Mouse (Mus musculus) testis, adult 2 months (tissue): Measurements from ENCODE around the gene Zfp119a. TPM values are rescaled to one million over a fixed set of nuclear protein-coding genes. Genes with fewer than 3 reads are reported as not detected.
A peak's percentile ranks its signal among the peaks of the same experiment; 100 is the strongest.
"Not testable (repeated sequence)": the region's sequence is repeated elsewhere in the genome, so short reads cannot be mapped to it uniquely, and the experiment has no call there.

ENCODE experiments used
- H3K27ac ChIP-seq: fragments of 200-500 bp; 2 replicates; pipeline ENCODE4 v1.5.1; 2012; ENCODE audit warnings: low read depth, low read length; ENCODE audit not compliant: control insufficient read depth, insufficient read depth
- H3K27me3 ChIP-seq: fragments of 200-500 bp; 2 replicates; pipeline ENCODE4 v1.6.1; 2012; ENCODE audit warnings: mild to moderate bottlenecking, low read length, moderate library complexity; ENCODE audit not compliant: control insufficient read depth, insufficient read depth
- H3K36me3 ChIP-seq: fragments of 200-500 bp; 2 replicates; pipeline ENCODE4 v1.6.1; 2012; ENCODE audit warnings: mild to moderate bottlenecking, low read length; ENCODE audit not compliant: control insufficient read depth, insufficient read depth
- H3K4me1 ChIP-seq: fragments of 200-500 bp; 2 replicates; pipeline ENCODE4 v1.6.1; 2012; ENCODE audit warnings: low read length; ENCODE audit not compliant: control insufficient read depth, insufficient read depth
- H3K4me3 ChIP-seq: fragments of 200-500 bp; 2 replicates; pipeline ENCODE4 v1.5.1; 2012; ENCODE audit warnings: low read depth, mild to moderate bottlenecking, low read length, moderate library complexity, mixed read lengths; ENCODE audit not compliant: control insufficient read depth
- CTCF ChIP-seq: fragments of 200-500 bp; IDR thresholded peaks from 2 replicates; pipeline ENCODE4 v1.5.1; 2012; ENCODE audit warnings: low read depth, mild to moderate bottlenecking, inconsistent platforms, low read length, moderate library complexity; ENCODE audit not compliant: control insufficient read depth, insufficient read depth, insufficient replicate concordance
- POLR2A ChIP-seq: fragments of 200-500 bp; IDR thresholded peaks from 2 replicates; pipeline ENCODE4 v1.6.1; 2012; ENCODE audit warnings: low read depth, mild to moderate bottlenecking, inconsistent platforms, low read length, moderate library complexity; ENCODE audit not compliant: control insufficient read depth
- polyA plus RNA-seq: library from polyadenylated mRNA; depleted of rRNA; stranded (reverse); fragments of >200 nt; gene quantifications from 2 replicates; pipeline ENCODE4 v1.2.3, GENCODE M21; 2012; rRNA removed

Zfp119a gene
- 0.17 and 0.23 TPM in 2 replicates for polyA plus RNA-seq

DNA sequence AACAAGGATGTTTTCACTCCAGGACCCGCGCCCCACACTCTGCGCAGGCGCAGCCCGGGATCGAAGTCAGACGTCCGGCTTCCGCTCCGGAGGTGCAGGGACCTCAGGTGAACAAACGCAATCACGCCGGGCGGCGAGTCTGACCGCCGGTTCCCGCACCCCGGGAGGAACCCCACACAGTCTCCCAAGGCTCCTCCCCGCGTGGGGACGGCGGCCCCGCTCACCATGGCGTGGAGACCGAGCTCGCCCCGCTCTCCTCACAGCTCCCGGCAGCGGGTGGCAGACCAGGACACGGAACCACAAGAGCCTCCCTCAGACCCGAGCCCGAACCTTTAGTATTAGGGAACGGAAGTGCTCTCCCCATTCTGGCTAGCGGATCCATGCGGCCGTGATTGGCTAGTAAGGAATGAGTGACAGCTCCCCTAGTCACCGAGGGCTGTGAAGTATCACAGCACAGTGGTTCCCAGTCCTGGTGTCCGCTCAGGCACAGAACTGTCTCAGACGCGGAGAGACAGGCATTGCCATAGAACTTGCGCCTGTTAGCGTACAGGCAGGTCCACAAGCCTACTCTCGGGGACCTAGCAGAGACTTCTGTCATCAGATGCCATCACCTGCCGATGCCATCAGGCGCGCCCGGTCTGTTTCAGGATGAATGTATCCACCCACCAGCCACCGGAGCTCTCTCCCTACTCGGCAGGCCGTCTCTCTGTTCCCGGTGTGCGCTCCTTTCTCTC is at the start of gene Zfp119a:
Zfp119a (minus strand) TSS at position 295 of the 734 bp plus-strand sequence.
- H3K4me3 ChIP-seq = peak within 1 kb of the TSS; percentile 79
- not testable (repeated sequence) for H3K36me3 ChIP-seq, H3K4me1 ChIP-seq, H3K27me3 ChIP-seq
- peak; percentile 63 for TF ChIP-seq POLR2A
- peak within 1 kb of the TSS; percentile 18; the same call in 1 of the 2 replicates for H3K27ac ChIP-seq

GRCm38 (mm10) chr17:55906669-55907068 is 27.9 kb upstream of the Zfp119a start:
- Histone ChIP-seq H3K4me1 (no peaks in the 10 kb centered on the region), H3K4me3 (no peak overlapping the region), H3K27ac (no peak overlapping the region), H3K36me3 (no peaks in the 10 kb centered on the region), H3K27me3 (no peaks in the 10 kb centered on the region)
- TF ChIP-seq CTCF = no peak
- TF ChIP-seq POLR2A = no peak

DNA sequence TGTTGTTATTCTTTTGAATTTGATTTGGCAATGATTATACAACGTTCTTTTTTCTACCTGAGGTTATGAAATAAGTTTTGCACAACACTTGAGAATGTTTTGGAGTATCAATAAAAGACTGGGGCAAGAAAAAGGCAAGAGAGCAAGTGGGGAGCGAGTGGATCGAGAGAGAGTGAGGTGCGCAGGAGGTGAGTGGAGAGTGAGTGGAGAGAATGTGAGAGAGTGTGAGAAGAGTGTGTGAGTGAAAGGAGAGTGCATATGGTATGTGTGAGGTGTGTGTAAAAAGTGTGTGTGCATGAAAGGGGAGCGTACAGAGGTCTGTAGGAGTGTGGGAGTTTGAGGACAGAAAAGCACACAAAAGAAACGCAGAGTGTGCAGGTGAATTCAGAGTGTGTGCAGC is 25.4 kb upstream of the Zfp119a start:
- no peaks in the 10 kb centered on the region for H3K27me3 ChIP-seq
- H3K36me3 ChIP-seq = no peaks in the 10 kb centered on the region
- TF ChIP-seq CTCF (no peak), POLR2A (no peak)
- no peak overlapping the region for H3K4me3 ChIP-seq
- no peaks in the 10 kb centered on the region for H3K4me1 ChIP-seq
- H3K27ac ChIP-seq = no peak overlapping the region

DNA sequence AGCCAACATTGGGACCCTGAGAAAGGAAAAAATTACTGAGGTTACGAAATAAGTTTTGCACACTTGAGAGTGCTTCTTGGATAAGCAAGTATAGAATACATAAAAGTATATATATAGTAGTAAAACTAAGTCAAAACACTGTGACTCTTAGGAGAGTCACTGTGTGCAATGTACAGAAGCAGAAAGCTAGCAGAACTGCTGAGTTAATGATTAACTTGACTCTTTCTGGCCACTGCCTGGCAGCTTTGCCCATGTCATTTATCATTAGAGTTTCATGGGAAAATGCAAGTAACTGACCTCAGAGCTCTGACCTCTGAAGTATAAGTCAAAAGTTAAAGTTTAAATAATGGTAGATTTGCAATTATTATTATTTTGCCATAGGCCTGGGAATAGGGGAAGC is 25.0 kb upstream of the Zfp119a start:
- TF ChIP-seq CTCF (no peak), POLR2A (no peak)
- H3K36me3 ChIP-seq = no peaks in the 10 kb centered on the region
- no peaks in the 10 kb centered on the region for H3K27me3 ChIP-seq
- no peaks in the 10 kb centered on the region for H3K4me1 ChIP-seq
- H3K27ac ChIP-seq = no peak overlapping the region
- H3K4me3 ChIP-seq = no peak overlapping the region

DNA sequence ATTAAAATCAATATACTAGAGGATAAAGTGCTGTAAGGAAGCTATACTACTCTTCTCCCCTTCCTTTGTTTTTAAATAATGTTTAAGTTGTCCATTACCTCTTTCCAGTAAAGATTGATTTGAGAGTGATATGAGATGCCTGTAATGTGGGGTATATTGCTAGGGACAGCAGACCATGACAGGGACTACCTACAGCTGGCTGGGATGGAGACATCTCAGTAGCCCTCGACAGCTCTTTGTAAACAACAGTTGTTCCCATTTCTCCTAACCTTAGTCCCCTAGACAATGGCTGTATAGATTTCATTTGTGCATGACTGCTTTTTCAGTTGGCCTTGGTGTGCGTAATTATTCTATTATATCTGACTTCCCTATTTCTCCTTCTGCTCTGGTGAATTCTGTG is 24.4 kb upstream of the Zfp119a start:
- no peak for TF ChIP-seq CTCF
- no peak for TF ChIP-seq POLR2A
- Histone ChIP-seq H3K27ac (no peak overlapping the region), H3K27me3 (no peaks in the 10 kb centered on the region), H3K4me3 (no peak overlapping the region), H3K36me3 (no peaks in the 10 kb centered on the region), H3K4me1 (no peaks in the 10 kb centered on the region)

GRCm38 (mm10) chr17:55892406-55892955 is 13.8 kb upstream of the Zfp119a start:
- H3K4me1 ChIP-seq, H3K27ac ChIP-seq, H3K36me3 ChIP-seq, H3K27me3 ChIP-seq: not testable (repeated sequence)
- H3K4me3 ChIP-seq = peak overlapping the region; percentile 62

- H3K27ac ChIP-seq = no peak overlapping the region
- H3K4me1 ChIP-seq = no peaks in the 10 kb centered on the region
- TF ChIP-seq POLR2A = no peak
- no peak for TF ChIP-seq CTCF
- H3K36me3 ChIP-seq = no peaks in the 10 kb centered on the region
- no peaks in the 10 kb centered on the region for H3K27me3 ChIP-seq
- no peak overlapping the region for H3K4me3 ChIP-seq
Measured at GRCm38 (mm10) chr17:55884912-55885311, 6.2 kb upstream of the Zfp119a start.
